Mouse (Mus musculus) large intestine, adult 2 months (tissue): ENCODE results near the gene Tax1bp1. TPM values are rescaled to one million over a fixed set of nuclear protein-coding genes. Genes with fewer than 3 reads are reported as not detected.

Experiments
- DNase-seq: peaks from one replicate; pipeline ENCODE4 v3.0.0-alpha.2; 2012; ENCODE audit warnings: low read depth, low spot score
- WGBS: fragments of 180-500 bp; shearing (Covaris S2); methylation state at CpG from one replicate; pipeline ENCODE4 v1.1.7; 2018; 5-methylcytosine and 5-hydroxymethylcytosine counted together
- polyA plus RNA-seq: library from polyadenylated mRNA; depleted of rRNA; stranded (reverse); fragments of >200 nt; gene quantifications from 2 replicates; pipeline ENCODE4 v1.2.3, GENCODE M21; 2012

Tax1bp1 gene
- polyA plus RNA-seq, 1 experiment = 45.0 TPM

DNA sequence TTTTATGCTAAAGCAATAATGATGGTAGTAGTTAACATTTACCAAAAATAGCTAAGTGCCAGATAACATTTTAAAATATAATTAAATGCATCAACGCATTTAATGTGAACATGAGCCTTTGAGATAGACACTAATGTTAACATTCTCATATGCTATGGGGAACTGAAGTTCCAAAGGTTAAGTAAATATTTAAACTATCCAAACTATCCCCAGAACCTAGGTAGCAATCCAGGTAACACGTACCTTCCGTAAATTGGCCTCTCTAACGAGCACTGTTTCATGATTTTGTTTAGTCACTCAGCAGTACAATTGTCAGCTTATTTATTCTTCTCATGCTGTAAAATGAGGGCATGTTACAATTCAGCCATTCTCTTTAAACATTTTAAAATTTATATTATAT, 13.6 kb upstream of the Tax1bp1 start:
- DNase-seq = no peak
- 40% methylated on average over 4 of the region's 4 CpGs for WGBS

DNA sequence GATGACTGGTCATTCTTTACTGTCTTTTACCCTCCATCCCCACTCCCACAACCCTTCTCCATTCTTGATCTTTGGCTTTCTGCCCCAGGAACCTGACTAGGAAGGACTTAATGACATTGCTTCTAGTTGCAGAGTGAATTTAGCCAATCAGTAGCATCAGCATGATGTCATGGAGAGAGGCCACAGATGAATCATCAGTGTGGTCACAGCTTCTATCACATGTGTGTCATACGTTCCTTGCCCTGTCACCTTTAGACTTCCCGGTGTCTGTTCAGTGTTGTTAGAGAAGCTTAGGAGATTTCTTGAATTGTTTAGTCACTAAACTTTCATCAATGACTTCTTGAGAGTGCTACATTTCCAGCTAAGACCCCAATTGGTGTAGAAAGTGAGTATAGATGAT, 10.3 kb upstream of the Tax1bp1 start:
- 67% methylated on average over 2 of the region's 2 CpGs for WGBS
- DNase-seq = no peak

DNA sequence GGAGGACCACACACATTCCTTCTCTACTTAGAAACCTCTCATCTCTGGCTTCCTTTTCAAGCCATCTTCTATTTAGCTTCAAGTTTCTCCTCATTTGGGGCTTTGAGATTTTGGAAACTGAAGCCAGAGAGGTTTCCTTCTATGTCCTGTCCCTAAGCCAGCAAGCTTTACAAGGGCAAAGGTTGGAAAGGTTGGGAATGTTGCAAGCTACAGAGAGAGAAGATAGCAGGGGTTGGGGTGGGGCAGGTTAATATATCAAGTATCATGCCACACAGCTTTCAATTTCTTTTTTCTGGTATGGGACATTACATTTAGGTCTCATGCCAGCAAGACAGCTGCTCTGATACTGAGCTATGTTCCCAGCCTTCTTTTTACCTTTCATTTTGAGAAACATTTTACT, 8.2 kb upstream of the Tax1bp1 start:
- peak; percentile 84 for DNase-seq

DNA sequence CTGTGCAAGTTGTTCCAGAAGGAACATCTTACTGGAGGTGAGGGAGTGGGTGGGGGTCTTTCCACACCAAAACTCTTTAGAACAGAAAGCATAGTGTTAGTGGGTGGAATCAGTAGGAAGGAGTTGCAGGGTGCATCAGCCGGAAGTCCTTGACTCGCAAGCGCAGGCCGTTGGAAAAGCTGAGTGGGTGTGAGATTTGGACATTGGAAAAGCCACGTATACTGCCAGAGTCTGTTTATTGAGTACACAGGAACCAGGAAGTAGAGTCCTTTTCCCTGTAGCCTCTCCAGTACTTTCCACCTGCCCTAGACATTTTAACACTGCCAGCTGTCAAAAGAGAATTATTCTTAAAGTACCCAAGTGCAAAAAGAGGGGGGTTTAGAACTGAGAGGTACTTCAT, 5.7 kb upstream of the Tax1bp1 start:
- 21% methylated on average over 5 of the region's 5 CpGs for WGBS
- DNase-seq = peak; percentile 73

DNA sequence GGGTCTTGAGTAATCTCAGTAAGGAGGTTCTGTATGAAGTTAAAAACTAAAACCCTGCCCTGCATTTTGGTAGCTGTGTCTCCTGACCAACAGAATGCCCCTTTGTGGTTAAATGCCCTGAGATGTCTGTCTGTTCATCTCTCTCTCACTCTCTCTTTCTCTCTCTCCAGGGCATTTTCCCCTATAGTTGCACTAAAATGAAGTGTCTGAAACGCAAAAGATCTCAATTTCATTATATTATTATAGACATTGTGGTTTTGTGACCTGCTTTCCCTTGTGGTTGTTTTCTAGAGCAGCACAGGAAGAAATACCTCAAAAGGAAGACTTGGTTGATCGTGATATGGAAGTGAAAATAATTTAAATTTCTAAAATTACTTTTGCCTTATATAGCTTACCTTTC, 966 bp upstream of the Tax1bp1 start:
- WGBS = 66% methylated on average over 2 of the region's 2 CpGs
- no peak for DNase-seq

DNA sequence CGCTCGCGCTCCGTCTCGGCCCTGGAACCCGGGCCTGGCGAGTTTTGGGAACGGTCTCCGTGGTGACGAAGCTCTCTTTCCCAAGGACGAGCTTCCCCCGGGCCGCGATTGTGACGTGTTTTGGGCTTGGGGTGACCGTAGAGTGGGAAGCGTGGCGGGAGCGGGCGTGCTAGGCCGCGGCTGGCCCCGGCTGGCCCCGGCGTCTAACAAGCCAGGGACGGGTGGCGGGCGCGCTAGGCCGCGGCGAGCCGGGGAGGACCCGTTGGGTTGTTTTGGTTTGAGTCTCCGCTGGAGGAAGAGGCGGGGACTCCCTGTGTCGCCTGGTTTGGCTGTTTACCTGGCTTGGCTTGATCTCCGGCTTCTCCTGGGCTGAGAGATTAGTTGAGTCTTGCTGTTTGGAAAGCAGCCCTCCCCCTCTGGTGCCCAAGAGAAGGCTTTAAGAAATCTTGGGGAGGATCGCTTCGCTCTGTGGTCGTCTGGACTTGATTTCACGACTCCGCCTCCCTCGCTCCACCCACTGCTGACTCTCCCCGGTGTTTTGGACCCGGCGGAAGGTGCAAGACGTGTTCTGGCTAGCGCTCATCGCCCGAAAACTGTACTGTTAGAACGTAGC, 474 bp downstream of the Tax1bp1 start:
- under 1% methylated on average over 52 of the region's 52 CpGs for WGBS

DNA sequence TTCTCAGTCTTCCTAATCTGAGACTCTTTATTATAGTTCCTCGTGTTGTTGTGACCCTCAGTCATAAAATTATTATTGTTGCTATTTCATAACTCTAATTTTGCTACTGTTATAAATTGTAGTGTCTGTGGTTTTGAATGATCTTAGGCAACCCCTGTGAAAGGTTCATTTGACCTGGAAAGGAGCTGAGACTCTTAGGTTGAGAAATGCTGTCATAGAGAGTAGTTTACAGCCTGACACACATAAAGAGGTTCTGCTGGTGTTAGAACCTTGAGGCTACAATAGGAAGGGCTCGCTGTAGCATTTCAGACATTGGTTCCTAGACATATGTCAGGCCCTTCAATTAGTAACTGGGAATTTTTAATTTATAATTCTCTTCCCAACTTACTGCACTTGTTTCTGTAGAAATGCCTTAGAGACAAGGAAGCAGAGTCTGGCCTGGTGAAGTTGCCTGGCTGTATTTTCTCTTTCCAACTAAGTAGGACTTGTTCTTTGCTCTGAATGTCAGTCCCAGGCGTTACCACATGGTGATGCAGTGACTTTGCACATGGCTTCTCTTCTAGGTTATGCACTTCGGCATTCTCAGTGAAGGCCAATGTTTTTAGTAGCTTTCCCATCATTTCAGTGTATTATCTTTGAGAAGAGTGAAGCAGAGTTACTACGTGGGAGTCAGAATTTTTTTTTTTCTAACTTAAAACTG, 4.1 kb downstream of the Tax1bp1 start:
- 25% methylated on average over 5 of the region's 5 CpGs for WGBS
- no peak for DNase-seq

More for the DNA sequence above, 474 bp downstream of the Tax1bp1 start:
- DNase-seq = peak; percentile 83

DNA sequence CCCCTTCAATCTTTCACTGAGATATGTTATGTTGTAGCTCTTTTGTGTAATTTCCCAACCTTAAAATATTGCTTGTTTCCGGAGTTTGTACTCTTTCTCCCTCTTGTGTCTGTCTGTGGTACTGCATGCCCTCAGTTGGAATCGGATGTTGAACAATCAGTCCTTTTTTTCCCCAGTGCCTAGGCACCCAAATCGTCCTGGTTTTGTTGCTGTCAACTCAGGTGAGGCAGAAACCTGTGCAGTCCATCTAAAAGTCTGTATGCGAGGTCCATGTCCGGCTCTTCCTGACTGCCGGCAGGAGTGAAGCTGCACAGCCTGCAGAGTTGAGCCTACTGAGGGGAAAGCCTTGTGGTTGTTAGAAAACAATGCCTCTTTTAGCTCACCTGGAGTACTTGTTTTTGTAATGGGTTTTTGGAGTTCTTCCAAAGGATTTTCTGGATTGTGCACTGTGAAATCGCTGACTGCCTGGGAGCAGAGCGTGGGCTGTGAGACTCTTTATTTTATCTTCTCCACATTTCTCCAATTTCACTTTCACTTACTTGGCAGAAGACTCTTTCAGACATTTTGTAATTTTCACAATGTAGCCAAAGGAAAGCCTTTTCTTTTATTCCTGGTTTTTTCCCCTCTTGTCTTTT, 11.4 kb downstream of the Tax1bp1 start:
- no peak for DNase-seq
- 21% methylated on average over 8 of the region's 8 CpGs for WGBS

DNA sequence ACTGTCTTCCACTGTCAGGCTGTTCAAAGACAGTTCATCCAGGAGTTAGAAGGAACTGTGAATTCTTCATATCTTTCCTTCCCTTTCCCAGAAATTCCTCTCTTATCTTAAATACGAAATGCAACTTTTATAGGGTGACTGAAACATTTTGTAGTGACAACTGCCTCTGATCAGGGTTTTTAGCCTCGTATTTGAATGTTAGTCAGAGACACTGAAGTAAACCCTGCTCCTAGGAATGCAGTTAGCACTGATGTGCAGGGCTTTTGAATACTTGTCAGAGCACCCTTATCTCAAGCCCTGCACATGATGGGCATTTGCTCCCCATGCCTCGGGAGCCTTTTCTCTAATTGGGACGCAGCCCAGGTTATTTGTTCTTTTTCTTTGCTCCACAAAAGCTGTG, 16.8 kb downstream of the Tax1bp1 start:
- WGBS = 37% methylated on average over 4 of the region's 4 CpGs
- DNase-seq = no peak

DNA sequence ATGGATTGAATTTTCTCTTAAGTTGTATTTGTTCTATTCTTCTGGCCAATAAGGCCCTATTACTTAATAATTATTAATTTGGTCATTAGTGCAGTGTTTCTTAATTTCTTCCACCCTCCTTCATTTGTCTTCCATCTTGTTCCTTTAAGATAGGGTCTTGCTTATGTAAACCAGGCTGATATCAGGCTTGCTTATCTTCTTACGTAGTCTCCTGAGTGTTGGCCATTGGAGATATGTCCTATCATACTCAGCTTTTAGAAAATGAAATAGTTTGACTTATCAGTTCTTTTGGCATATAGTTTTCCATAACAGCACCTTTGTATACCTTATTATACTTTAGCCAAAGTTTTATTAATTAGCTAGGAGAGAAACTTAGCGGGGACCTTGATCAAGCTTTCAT, 21.1 kb downstream of the Tax1bp1 start:
- WGBS = 97% methylated on average over 2 of the region's 2 CpGs
- no peak for DNase-seq

DNA sequence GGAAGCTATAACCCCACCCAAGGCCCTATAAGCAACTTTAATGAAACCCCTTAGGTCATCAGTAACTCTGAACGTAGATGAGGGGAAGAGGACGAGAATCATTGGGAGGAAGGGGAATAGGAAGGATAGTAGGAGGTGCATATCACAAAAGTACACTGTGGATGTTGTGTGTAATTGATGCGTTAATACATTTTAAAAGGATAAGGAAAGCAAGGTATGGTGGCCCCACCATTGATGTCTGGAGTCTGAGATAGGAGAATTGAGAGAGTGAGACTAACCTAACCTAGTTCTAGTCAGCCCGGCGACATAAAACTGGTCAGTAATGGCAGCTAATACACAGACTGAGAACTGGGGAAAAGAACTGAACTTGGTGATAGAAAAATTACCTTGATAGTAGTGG, 39.3 kb downstream of the Tax1bp1 start:
- 95% methylated on average over 5 of the region's 5 CpGs for WGBS

DNA sequence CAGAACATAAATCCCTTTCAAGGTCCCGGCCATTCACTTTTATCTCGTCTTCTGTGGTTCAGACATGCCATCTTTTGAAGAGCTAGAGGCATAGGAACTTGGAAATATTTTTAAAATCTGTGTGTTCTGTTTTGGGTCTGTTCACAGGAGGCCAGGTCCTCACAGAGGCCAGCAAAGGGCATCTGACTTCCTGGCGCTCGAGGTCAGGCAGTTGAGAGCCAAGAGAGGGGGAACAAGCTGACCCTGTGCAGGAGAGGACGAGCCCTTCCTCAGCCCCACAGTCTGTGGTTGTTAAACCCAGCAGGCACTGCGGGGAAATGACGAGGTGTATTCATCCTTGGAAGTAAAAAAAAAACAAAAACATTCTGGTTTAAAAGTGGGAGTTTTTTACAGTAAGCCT, 51.7 kb downstream of the Tax1bp1 start:
- WGBS = 73% methylated on average over 7 of the region's 7 CpGs
- DNase-seq = no peak

More for the DNA sequence above, 39.3 kb downstream of the Tax1bp1 start:
- no peak for DNase-seq

DNA sequence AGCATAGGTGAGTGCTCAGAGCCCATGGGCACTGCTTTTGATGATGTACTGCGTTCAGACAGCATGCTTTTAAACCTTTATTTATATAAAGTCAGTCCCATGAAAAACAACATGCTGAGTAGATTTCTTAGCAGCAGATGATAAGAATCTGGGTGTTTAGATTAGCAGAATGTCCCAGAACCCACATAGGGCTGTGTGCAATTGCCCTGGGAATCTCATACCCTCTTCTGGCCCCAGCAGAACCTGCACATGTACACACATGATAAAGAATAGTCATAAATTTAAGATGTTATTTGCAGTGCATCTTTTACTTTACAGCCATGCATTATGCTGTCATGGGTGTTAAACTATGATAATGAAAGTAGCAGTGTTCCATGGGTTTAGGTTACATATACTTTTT, 57.3 kb downstream of the Tax1bp1 start:
- WGBS = 68% methylated on average over 1 of the region's 1 CpGs

DNA sequence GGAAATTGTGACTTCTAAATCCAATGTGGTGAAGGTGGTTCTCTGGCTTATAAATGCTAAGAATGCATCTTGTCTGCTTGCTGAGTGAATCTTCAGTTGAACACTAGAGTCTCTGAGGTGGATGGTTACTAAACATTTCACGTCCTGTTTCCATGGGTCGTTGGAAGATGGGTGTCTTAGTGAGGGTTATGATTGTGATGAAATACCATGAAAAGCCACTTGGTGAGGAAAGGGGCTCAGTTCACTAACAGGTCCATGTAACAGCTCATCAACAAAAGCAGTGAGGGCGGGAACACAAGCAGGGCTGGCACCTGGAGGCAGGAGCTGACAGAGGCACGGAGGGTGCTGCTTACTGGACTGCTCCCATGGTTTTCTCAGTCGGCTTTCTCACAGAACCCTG, 59.6 kb downstream of the Tax1bp1 start:
- DNase-seq = no peak
- WGBS = 62% methylated on average over 5 of the region's 5 CpGs

More for the DNA sequence above, 57.3 kb downstream of the Tax1bp1 start:
- no peak for DNase-seq

DNA sequence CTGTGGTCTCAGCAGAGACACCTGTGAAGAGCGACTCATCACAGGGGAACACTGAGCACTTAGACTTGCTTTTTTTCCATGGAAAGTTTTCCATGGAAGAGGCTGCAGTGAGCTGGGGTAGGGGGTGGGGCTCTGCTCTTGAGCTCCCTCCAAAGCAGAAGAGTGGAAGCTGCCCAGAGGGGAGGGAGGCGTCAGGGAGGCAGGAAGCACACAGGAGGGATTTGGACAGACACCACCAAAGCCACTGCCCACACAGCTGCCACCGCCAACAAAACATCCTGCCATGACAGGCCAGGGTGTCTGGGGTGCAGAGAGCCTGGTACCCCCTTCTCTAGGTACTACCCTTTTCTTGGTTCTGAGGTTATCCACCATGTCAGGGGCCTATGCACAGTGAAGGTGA, 61.8 kb downstream of the Tax1bp1 start:
- WGBS = 81% methylated on average over 3 of the region's 3 CpGs
- no peak for DNase-seq

DNA sequence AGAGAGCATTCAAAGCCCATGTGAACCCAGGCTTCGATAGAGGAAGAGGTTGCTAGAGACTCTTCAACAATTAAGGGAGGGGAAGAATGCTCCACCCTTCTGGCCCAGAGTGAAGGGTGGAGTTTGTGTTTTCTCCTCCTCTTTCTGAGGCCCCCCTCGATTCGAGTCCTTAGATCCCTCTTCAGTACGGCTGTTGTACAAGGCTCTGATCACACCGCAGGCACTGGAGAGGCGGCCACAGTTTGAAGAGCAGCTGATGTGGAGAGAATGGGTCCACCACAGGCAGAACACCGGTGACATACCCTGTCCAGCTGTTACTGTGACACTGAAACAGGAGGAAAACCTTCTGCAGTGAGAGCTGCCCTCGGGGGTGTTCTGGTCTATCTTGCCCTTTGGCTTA, 62.4 kb downstream of the Tax1bp1 start:
- no peak for DNase-seq

DNA sequence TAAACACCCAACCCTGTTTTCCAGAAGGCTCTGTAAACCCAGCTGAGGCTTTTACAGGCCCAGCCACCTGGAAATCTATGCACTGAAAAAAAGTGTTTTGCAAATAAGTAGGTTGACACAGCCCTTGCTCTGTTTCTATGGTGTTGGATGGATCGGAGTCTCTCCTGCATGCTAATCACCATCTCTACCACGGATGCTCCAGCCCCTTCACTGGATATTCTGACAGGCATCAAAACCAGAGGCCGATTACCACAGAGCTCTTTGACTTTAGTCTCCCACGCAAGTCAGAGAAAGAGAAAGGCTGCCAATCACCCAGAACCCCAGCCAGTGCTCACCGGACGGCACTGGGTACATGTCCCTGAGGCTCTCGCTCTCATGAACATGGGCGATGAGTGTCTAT, 63.5 kb downstream of the Tax1bp1 start:
- WGBS = 57% methylated on average over 8 of the region's 8 CpGs
- no peak for DNase-seq

More for the DNA sequence above, 62.4 kb downstream of the Tax1bp1 start:
- WGBS = 67% methylated on average over 8 of the region's 8 CpGs

DNA sequence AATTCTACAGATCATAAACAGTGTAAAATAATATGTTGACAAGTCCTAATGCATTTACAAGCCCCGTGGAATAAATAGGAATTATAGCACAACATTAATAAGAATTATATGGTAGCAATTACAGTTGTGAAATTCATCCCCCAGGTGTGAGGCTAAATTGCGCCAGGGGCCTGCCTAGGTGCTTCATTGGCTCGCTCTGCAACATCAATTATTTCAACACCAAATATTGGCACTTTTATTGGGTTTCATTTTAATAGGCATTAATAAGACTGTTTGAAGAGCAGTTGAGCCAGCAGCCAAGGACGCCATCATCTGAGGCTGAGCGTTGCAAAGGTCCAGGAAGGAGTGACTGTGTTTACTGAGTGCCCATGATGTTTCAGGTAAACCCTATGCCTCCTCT, 65.0 kb downstream of the Tax1bp1 start:
- WGBS = 83% methylated on average over 5 of the region's 5 CpGs

DNA sequence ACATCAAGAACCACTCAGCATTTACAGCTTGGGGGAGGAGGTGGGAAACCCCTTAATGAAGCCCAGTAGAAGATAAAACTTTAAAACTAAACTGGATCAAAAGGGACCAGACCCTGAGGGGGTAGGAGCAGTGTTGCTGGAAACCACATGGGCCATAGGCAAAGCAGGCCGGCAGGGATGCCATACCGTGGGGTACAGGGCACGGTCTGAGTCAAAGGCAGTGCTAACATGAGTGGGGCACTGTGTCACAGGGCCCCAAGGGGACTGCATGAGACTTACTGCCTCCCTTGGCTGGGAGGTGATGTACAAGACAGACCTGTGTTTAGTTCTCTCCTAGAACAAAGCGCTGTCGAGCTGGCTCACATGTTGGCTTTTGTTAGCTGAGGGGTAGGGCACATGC, 66.0 kb downstream of the Tax1bp1 start:
- DNase-seq = no peak
- WGBS = 73% methylated on average over 5 of the region's 5 CpGs

More for the DNA sequence above, 65.0 kb downstream of the Tax1bp1 start:
- no peak for DNase-seq

DNA sequence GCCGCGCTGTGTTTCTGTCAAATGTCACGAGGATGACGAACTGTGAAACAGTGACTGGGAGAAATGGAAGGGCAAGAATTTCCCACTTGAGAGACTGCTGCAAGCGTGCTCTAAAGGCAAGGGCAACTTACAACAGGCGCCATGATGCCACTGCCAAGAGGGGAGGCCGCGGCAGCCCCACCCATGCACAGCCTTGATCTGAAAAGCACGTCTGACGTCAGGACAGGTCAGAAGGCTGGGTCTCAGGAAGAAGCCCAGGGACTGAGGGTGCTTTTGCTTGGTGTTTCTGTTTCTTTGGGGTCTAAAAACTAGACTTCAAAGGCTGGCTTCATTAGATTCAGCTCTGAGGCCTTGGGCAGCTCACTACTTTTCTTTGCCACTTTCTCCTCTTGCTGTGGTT, 76.8 kb downstream of the Tax1bp1 start:
- DNase-seq = no peak
- 76% methylated on average over 10 of the region's 10 CpGs for WGBS

DNA sequence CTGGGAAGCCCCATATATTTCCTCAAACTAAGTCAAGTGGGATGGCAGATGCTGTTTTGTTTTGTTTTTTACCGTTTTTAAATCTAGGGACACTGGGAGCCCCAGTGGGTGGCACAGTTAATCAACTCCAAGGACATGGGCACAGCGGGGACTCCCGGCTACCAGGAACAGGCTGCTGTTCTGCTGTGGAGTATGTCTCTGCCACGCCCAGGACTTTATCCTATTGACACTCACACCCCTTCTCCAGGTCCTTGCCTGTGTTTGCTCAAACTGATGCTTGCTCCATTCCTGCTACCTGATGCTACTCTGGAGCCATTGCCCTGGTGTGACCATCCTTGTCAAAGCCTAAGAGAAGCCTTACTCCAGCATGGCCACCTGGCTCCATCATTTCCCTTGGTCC, 77.3 kb downstream of the Tax1bp1 start:
- no peak for DNase-seq
- 32% methylated on average over 4 of the region's 4 CpGs for WGBS
